In the genomic region with DNA sequence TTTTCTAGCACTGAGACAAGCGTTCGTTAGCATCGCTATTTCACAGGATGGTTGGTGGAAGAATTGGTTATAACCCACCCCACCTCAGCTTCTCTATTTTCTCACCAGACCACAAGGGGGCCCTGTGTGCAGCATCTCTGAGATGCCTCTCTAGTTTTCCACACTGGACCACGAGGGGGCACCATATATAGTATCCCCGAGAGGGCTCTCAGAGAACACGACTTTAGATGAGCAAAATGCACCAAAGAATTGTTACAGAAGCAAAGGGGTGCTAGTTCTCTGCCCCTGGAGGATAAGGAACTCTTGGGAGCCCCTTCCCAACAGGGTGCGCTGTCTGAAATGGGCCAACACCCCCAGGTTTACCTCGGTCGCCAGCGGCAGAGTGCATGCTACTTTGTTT, we compare ENCODE assay signal across 8 mouse cellular contexts. TPM values are rescaled to one million over a fixed set of nuclear protein-coding genes. Genes with fewer than 3 reads are reported as not detected.
DNase-seq lines count a peak whose midpoint lies in the region; ATAC-seq lines count a peak whose summit lies in the region.
"Had no signal": no experiment of that assay in that cellular context is flagged by ENCODE, and none has a peak within 500 bp of the region (broad histone marks: within the 10 kb centered on the region; RNA-seq: fewer than 3 reads in every experiment).

No protein-coding gene starts in this region.

- no peaks in the 10 kb centered on the region for H3K9me3 ChIP-seq in megakaryocyte, embryonic 14.5 days

- H3K36me3 ChIP-seq in megakaryocyte, embryonic 14.5 days (replicated peaks; ENCODE audit: low read length), result no peaks in the 10 kb centered on the region

- ATAC-seq in CD4-positive, CD25-positive, alpha-beta regulatory T cell, adult 4 months, result peak; percentile 90

- H3K27me3 ChIP-seq in megakaryocyte, embryonic 14.5 days (replicated peaks), result peaks cover 18% of the 10 kb centered on the region

- peaks cover 12% of the 10 kb centered on the region for H3K4me1 ChIP-seq in megakaryocyte, embryonic 14.5 days

- peak; percentile 79 for DNase-seq in NIH3T3 (ENCODE audit: low read depth)
- peak; percentile 74 to 89 for DNase-seq in cerebellum, postnatal 14 days
- DNase-seq in gastrocnemius, postnatal 4 days (ENCODE audit: low spot score in 2 of 2), result peak; percentile 59 to 76
- peak; percentile 89 to 91 for DNase-seq in layer of hippocampus, postnatal 10 days (ENCODE audit: low spot score in 2 of 2)
- DNase-seq in spleen, postnatal 10 days (ENCODE audit: low spot score in 2 of 2), result peak; percentile 59 to 86

- peak overlapping the region; percentile 10 for H3K4me3 ChIP-seq in megakaryocyte, embryonic 14.5 days (replicated peaks)

RNA-seq across cellular contexts. Expression of gene Gm17364, which starts 28.9 kb away (rescaled TPM):
- not detected for polyA plus RNA-seq in CD4-positive, CD25-positive, alpha-beta regulatory T cell, adult 4 months (2017; shearing (Covaris generic))
- total RNA-seq in gastrocnemius, postnatal 4 days (2021), result not detected
- not detected for total RNA-seq in layer of hippocampus, postnatal 10 days (2021)
- polyA plus RNA-seq in megakaryocyte, embryonic 14.5 days (2012; ENCODE audit: insufficient read depth, low replicate concordance), result not detected in 2 replicates
- polyA plus RNA-seq: macrophage had no signal

RNA-seq across cellular contexts. Expression of gene Smim13, which starts 53.1 kb away (rescaled TPM):
- polyA plus RNA-seq in CD4-positive, CD25-positive, alpha-beta regulatory T cell, adult 4 months (2017; shearing (Covaris generic)), result 1 to 10 TPM; 2.4 to 4.1 TPM
- total RNA-seq in gastrocnemius, postnatal 4 days (2021), result 10 to 100 TPM; 21.9 to 22.8 TPM
- total RNA-seq in layer of hippocampus, postnatal 10 days (2021), result 100 to 1,000 TPM; 122 to 128 TPM
- polyA plus RNA-seq in megakaryocyte, embryonic 14.5 days (2012; ENCODE audit: insufficient read depth, low replicate concordance), result 0.67 and 4.8 TPM in 2 replicates

Comparison
In these comparisons a context has a peak if more than half of its experiments do, and no peak if none do; other contexts are left out.
1. Peak in every context shown above with its lines: DNase-seq, ATAC-seq and H3K4me3 ChIP-seq.
2. RNA of gene Smim13, which starts 53.1 kb away (total RNA-seq): 122 to 128 TPM in layer of hippocampus, postnatal 10 days; 21.9 to 22.8 TPM in gastrocnemius, postnatal 4 days; every median in the first group is over 4 times any median in the second.